Mouse (Mus musculus): ENCODE data around the gene Evx1. TPM values are rescaled to one million over a fixed set of nuclear protein-coding genes. Genes with fewer than 3 reads are reported as not detected.
"Not testable (repeated sequence)": the region's sequence is repeated elsewhere in the genome, so short reads cannot be mapped to it uniquely, and the experiment has no call there.

Gene Evx1
- polyA plus RNA-seq, 1 experiment from 2014 or later, result not detected

- no peak overlapping the region for H3K4me3 ChIP-seq
- no peaks in the 10 kb centered on the region for H3K36me3 ChIP-seq
- no peaks in the 10 kb centered on the region for H3K9me3 ChIP-seq (replicated peaks)
- H3K4me1 ChIP-seq (replicated peaks), result no peaks in the 10 kb centered on the region
- no peak overlapping the region for H3K27ac ChIP-seq
- ATAC-seq (replicated peaks; ENCODE audit: insufficient number of reproducible peaks, insufficient read depth, low FRiP score, low read depth), result no peak
- H3K9ac ChIP-seq, result no peak overlapping the region
- WGBS, result 51% methylated on average over 3 of the region's 3 CpGs
- no peak overlapping the region for H3K4me2 ChIP-seq
- peaks cover 87% of the 10 kb centered on the region for H3K27me3 ChIP-seq
Measured at GRCm38 (mm10) chr6:52324061-52324460, 10.8 kb downstream of the Evx1 start.

DNA sequence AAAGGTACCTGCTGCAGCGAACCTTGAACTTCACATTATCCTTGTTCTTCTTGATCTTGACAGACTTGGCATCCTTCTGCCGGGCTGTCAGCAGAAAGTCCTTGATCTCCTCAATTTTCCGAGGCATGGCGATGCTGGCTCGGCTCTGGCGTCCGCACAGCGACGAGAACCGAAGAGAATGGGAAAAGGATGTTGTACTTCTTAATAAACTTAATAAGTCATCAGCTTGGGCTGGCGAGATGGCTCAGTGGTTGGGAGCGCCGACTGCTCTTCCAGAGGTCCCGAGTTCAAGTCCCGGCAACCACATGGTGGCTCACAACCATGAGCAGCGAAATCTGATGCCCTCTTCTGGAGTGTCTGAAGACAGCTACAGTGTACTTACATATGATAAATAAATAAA lies 33.5 kb downstream of the Evx1 start:
- H3K27me3 ChIP-seq; H3K9ac ChIP-seq; ATAC-seq (replicated peaks; ENCODE audit: insufficient number of reproducible peaks, insufficient read depth, low FRiP score, low read depth); H3K4me1 ChIP-seq (replicated peaks); H3K4me3 ChIP-seq; H3K27ac ChIP-seq; H3K9me3 ChIP-seq (replicated peaks); H3K36me3 ChIP-seq; H3K4me2 ChIP-seq: not testable (repeated sequence)
- 89% methylated on average over 16 of the region's 16 CpGs for WGBS

- Histone ChIP-seq H3K9ac (no peak overlapping the region), H3K4me3 (no peak overlapping the region), H3K9me3 (replicated peaks) (no peaks in the 10 kb centered on the region), H3K27me3 (no peaks in the 10 kb centered on the region), H3K4me1 (replicated peaks) (peaks cover 7% of the 10 kb centered on the region; the same call in 1 of the 2 replicates), H3K4me2 (no peak overlapping the region), H3K27ac (no peak overlapping the region), H3K36me3 (no peaks in the 10 kb centered on the region)
- WGBS, result 81% methylated on average over 2 of the region's 2 CpGs
- ATAC-seq (replicated peaks; ENCODE audit: insufficient number of reproducible peaks, insufficient read depth, low FRiP score, low read depth), result no peak
Measured at GRCm38 (mm10) chr6:52366021-52366420, 52.7 kb downstream of the Evx1 start.

GRCm38 (mm10) chr6:52366533-52366932 lies 53.2 kb downstream of the Evx1 start:
- H3K4me1 ChIP-seq (replicated peaks), result peaks cover 7% of the 10 kb centered on the region; the same call in 1 of the 2 replicates
- H3K27ac ChIP-seq, result no peak overlapping the region
- H3K9me3 ChIP-seq (replicated peaks), result no peaks in the 10 kb centered on the region
- no peak for ATAC-seq (replicated peaks; ENCODE audit: insufficient number of reproducible peaks, insufficient read depth, low FRiP score, low read depth)
- H3K4me3 ChIP-seq, result no peak overlapping the region
- H3K36me3 ChIP-seq, result no peaks in the 10 kb centered on the region
- H3K27me3 ChIP-seq, result no peaks in the 10 kb centered on the region
- H3K4me2 ChIP-seq, result no peak overlapping the region
- H3K9ac ChIP-seq, result no peak overlapping the region
- 72% methylated on average over 11 of the region's 11 CpGs for WGBS

- WGBS, result 82% methylated on average over 4 of the region's 4 CpGs
- no peaks in the 10 kb centered on the region for H3K36me3 ChIP-seq
- no peak overlapping the region for H3K9ac ChIP-seq
- no peak overlapping the region for H3K4me3 ChIP-seq
- H3K9me3 ChIP-seq (replicated peaks), result no peaks in the 10 kb centered on the region
- no peak for ATAC-seq (replicated peaks; ENCODE audit: insufficient number of reproducible peaks, insufficient read depth, low FRiP score, low read depth)
- H3K4me1 ChIP-seq (replicated peaks), result peaks cover 7% of the 10 kb centered on the region; the same call in 1 of the 2 replicates
- H3K4me2 ChIP-seq, result no peak overlapping the region
- H3K27ac ChIP-seq, result no peak overlapping the region
- no peaks in the 10 kb centered on the region for H3K27me3 ChIP-seq
Measured at GRCm38 (mm10) chr6:52367067-52367466, 53.8 kb downstream of the Evx1 start.

Other genes starting within 250 kb of the Evx1 start
- 0.59 and 1.1 TPM in 2 replicates for gene Hoxa1, start 155.2 kb upstream of the Evx1 start, polyA plus RNA-seq (2015; fragmentation: Nextera tagmentation; extraction: Ambion mirVana)
- gene Hoxa2, start 148.7 kb upstream of the Evx1 start, polyA plus RNA-seq (2015; fragmentation: Nextera tagmentation; extraction: Ambion mirVana), result 1.2 and 3.1 TPM in 2 replicates
- gene 5730596B20Rik, start 136.0 kb upstream of the Evx1 start, polyA plus RNA-seq (2015; fragmentation: Nextera tagmentation; extraction: Ambion mirVana), result 0.33 and 0.68 TPM in 2 replicates
- gene Hoxa4, start 121.7 kb upstream of the Evx1 start, polyA plus RNA-seq (2015; fragmentation: Nextera tagmentation; extraction: Ambion mirVana), result 0.43 and 0.77 TPM in 2 replicates
- 2.3 and 6.3 TPM in 2 replicates for gene Hoxa5, start 108.9 kb upstream of the Evx1 start, polyA plus RNA-seq (2015; fragmentation: Nextera tagmentation; extraction: Ambion mirVana)
- gene Hoxa6, start 104.8 kb upstream of the Evx1 start, polyA plus RNA-seq (2015; fragmentation: Nextera tagmentation; extraction: Ambion mirVana), result 0.27 TPM in 1 of 2 replicates, not detected in the other
- 0.89 and 2.4 TPM in 2 replicates for gene Hoxa3, start 100.2 kb upstream of the Evx1 start, polyA plus RNA-seq (2015; fragmentation: Nextera tagmentation; extraction: Ambion mirVana)
- not detected in 2 replicates for gene Gm28308, start 100.2 kb upstream of the Evx1 start, polyA plus RNA-seq (2015; fragmentation: Nextera tagmentation; extraction: Ambion mirVana)
- gene Hoxa7, start 91.6 kb upstream of the Evx1 start, polyA plus RNA-seq (2015; fragmentation: Nextera tagmentation; extraction: Ambion mirVana), result 0.54 and 1.4 TPM in 2 replicates
- gene Hoxa9, start 82.4 kb upstream of the Evx1 start, polyA plus RNA-seq (2015; fragmentation: Nextera tagmentation; extraction: Ambion mirVana), result 0.13 and 0.24 TPM in 2 replicates
- 0.19 and 0.55 TPM in 2 replicates for gene Hoxa10, start 72.6 kb upstream of the Evx1 start, polyA plus RNA-seq (2015; fragmentation: Nextera tagmentation; extraction: Ambion mirVana)
- 0.06 TPM in 1 of 2 replicates, not detected in the other for gene Hoxa11, start 67.7 kb upstream of the Evx1 start, polyA plus RNA-seq (2015; fragmentation: Nextera tagmentation; extraction: Ambion mirVana)
- gene Hoxa13, start 52.6 kb upstream of the Evx1 start, polyA plus RNA-seq (2015; fragmentation: Nextera tagmentation; extraction: Ambion mirVana), result 0.09 TPM in 1 of 2 replicates, not detected in the other